Mouse (Mus musculus) MEL (cell line): ENCODE measurements around the gene Elovl1. TPM values are rescaled to one million over a fixed set of nuclear protein-coding genes. Genes with fewer than 3 reads are reported as not detected.

Experiments
- DNase-seq: peaks from one replicate; pipeline ENCODE4 v3.0.0; 2011; ENCODE audit warnings: low read depth, low spot score
- H3K27ac ChIP-seq: 2 replicates; pipeline ENCODE4 v1.5.1; 2012; ENCODE audit warnings: low read depth, mild to moderate bottlenecking, control low read depth, low read length, moderate library complexity; ENCODE audit not compliant: control insufficient read depth
- H3K27me3 ChIP-seq, 2 experiments: fragments of 150-350 bp in 1 of 2; sonication (generic) in 1 of 2; 2 replicates each; pipeline ENCODE4 v1.6.1; 2012; ENCODE audit warnings: low read length in 2 of 2, mild to moderate bottlenecking in 2 of 2, improper control_type of control experiment in 1 of 2, moderate library complexity in 1 of 2; ENCODE audit not compliant: insufficient read depth in 2 of 2, control insufficient read depth in 1 of 2
- H3K36me3 ChIP-seq, 2 experiments: 2 replicates each; pipeline ENCODE4 v1.6.1; 2012 to 2014; ENCODE audit warnings: low read length in 2 of 2, improper control_type of control experiment in 1 of 2, inconsistent platforms in 1 of 2, mild to moderate bottlenecking in 1 of 2; ENCODE audit not compliant: insufficient read depth in 2 of 2, control insufficient read depth in 1 of 2
- H3K4me1 ChIP-seq, 2 experiments: fragments of 150-350 bp in 1 of 2; sonication (generic) in 1 of 2; 2 replicates each; pipeline ENCODE4 v1.6.1; 2012; ENCODE audit warnings: low read length in 2 of 2, improper control_type of control experiment in 1 of 2, mild to moderate bottlenecking in 1 of 2; ENCODE audit not compliant: insufficient read depth in 2 of 2, control insufficient read depth in 1 of 2
- H3K4me3 ChIP-seq, 2 experiments: fragments of 150-350 bp in 1 of 2; sonication (generic) in 1 of 2; 2 replicates each; pipeline ENCODE4 v1.5.1; 2012; ENCODE audit warnings: low read depth in 2 of 2, low read length in 2 of 2, mild to moderate bottlenecking in 2 of 2, moderate library complexity in 2 of 2, control low read depth in 1 of 2, improper control_type of control experiment in 1 of 2; ENCODE audit not compliant: control insufficient read depth in 1 of 2, insufficient read depth in 1 of 2
- H3K79me2 ChIP-seq: 2 replicates; pipeline ENCODE4 v1.6.1; 2012; ENCODE audit warnings: mild to moderate bottlenecking, low read length, moderate library complexity; ENCODE audit not compliant: control insufficient read depth, poor library complexity, insufficient read depth
- H3K9ac ChIP-seq: 2 replicates; pipeline ENCODE4 v1.6.1; 2012; ENCODE audit warnings: low read depth, mild to moderate bottlenecking, control low read depth, low read length, moderate library complexity; ENCODE audit not compliant: control insufficient read depth, poor library complexity, severe bottlenecking
- H3K9me3 ChIP-seq: fragments of 150-350 bp; sonication (generic); replicated peaks from 2 replicates; pipeline ENCODE4 v1.6.1; 2012; ENCODE audit warnings: mild to moderate bottlenecking, low read length, improper control_type of control experiment, moderate library complexity; ENCODE audit not compliant: insufficient read depth
- BHLHE40 ChIP-seq: IDR thresholded peaks from 2 replicates; pipeline ENCODE4 v1.6.1; 2012; ENCODE audit warnings: low read depth, mild to moderate bottlenecking, inconsistent platforms, low read length, improper control_type of control experiment, borderline replicate concordance
- CHD2 ChIP-seq: IDR thresholded peaks from 2 replicates; pipeline ENCODE4 v1.6.1; 2011; ENCODE audit warnings: low read length, improper control_type of control experiment
- EP300 ChIP-seq, 2 experiments: IDR thresholded peaks; 2 replicates each; pipeline ENCODE4 v1.6.1; 2011; ENCODE audit warnings: improper control_type of control experiment in 2 of 2, low read length in 2 of 2, low read depth in 1 of 2, mild to moderate bottlenecking in 1 of 2
- ETS1 ChIP-seq: IDR thresholded peaks from 2 replicates; pipeline ENCODE4 v1.6.1; 2012; ENCODE audit warnings: low read depth, mild to moderate bottlenecking, inconsistent platforms, low read length, improper control_type of control experiment, moderate library complexity
- GABPA ChIP-seq: IDR thresholded peaks from 2 replicates; pipeline ENCODE4 v1.6.1; 2012; ENCODE audit warnings: low read depth, mild to moderate bottlenecking, inconsistent platforms, low read length, improper control_type of control experiment, moderate library complexity
- GATA1 ChIP-seq: IDR thresholded peaks from 2 replicates; pipeline ENCODE4 v1.6.1; 2011; ENCODE audit warnings: low read depth, low read length, improper control_type of control experiment
- JUND ChIP-seq: IDR thresholded peaks from 2 replicates; pipeline ENCODE4 v1.6.1; 2011; ENCODE audit warnings: low read depth, mild to moderate bottlenecking, improper control_type of control experiment, low read length
- MAZ ChIP-seq: IDR thresholded peaks from 2 replicates; pipeline ENCODE4 v1.6.1; 2012; ENCODE audit warnings: low read depth, mild to moderate bottlenecking, inconsistent platforms, low read length, improper control_type of control experiment
- MEF2A ChIP-seq: IDR thresholded peaks from 2 replicates; pipeline ENCODE4 v1.6.1; 2014; ENCODE audit warnings: low read depth, mild to moderate bottlenecking, inconsistent platforms, low read length, improper control_type of control experiment; ENCODE audit not compliant: poor library complexity, insufficient replicate concordance, severe bottlenecking; ENCODE audit errors: extremely low read depth
- MXI1 ChIP-seq: IDR thresholded peaks from 2 replicates; pipeline ENCODE4 v1.6.1; 2011; ENCODE audit warnings: mild to moderate bottlenecking, low read depth, low read length, improper control_type of control experiment
- MYB ChIP-seq: IDR thresholded peaks from 2 replicates; pipeline ENCODE4 v1.6.1; 2011; ENCODE audit warnings: mild to moderate bottlenecking, low read depth, low read length, improper control_type of control experiment
- MYC ChIP-seq: IDR thresholded peaks from 2 replicates; pipeline ENCODE4 v1.6.1; 2011; ENCODE audit warnings: low read depth, mild to moderate bottlenecking, low read length, improper control_type of control experiment, moderate library complexity
- NRF1 ChIP-seq: IDR thresholded peaks from 2 replicates; pipeline ENCODE4 v1.6.1; 2014; ENCODE audit warnings: low read depth, mild to moderate bottlenecking, inconsistent platforms, low read length, improper control_type of control experiment, moderate library complexity; ENCODE audit not compliant: poor library complexity, insufficient read depth, severe bottlenecking
- POLR2AphosphoS2 ChIP-seq: IDR thresholded peaks from 2 replicates; pipeline ENCODE4 v1.6.1; 2011; ENCODE audit warnings: low read length, improper control_type of control experiment
- RAD21 ChIP-seq: IDR thresholded peaks from 2 replicates; pipeline ENCODE4 v1.6.1; 2011; ENCODE audit warnings: mild to moderate bottlenecking, low read depth, low read length, improper control_type of control experiment
- SIN3A ChIP-seq: IDR thresholded peaks from 2 replicates; pipeline ENCODE4 v1.6.1; 2012; ENCODE audit warnings: low read length, improper control_type of control experiment, inconsistent platforms
- SMC3 ChIP-seq: IDR thresholded peaks from 2 replicates; pipeline ENCODE4 v1.6.1; 2011; ENCODE audit warnings: low read depth, low read length, improper control_type of control experiment
- TAL1 ChIP-seq: IDR thresholded peaks from 2 replicates; pipeline ENCODE4 v1.6.1; 2012; ENCODE audit warnings: mild to moderate bottlenecking, inconsistent platforms, low read length, moderate library complexity, mixed read lengths
- USF2 ChIP-seq, 2 experiments: IDR thresholded peaks; 2 replicates each; pipeline ENCODE4 v1.6.1; 2011 to 2012; ENCODE audit warnings: improper control_type of control experiment in 2 of 2, low read length in 2 of 2, borderline replicate concordance in 1 of 2, inconsistent platforms in 1 of 2, low read depth in 1 of 2, mild to moderate bottlenecking in 1 of 2; ENCODE audit not compliant: insufficient read depth in 1 of 2
- ZMIZ1 ChIP-seq: IDR thresholded peaks from 2 replicates; pipeline ENCODE4 v1.6.1; 2012; ENCODE audit warnings: low read depth, mild to moderate bottlenecking, inconsistent platforms, low read length, improper control_type of control experiment, moderate library complexity
- ZNF384 ChIP-seq: IDR thresholded peaks from 2 replicates; pipeline ENCODE4 v1.6.1; 2012; ENCODE audit warnings: low read depth, mild to moderate bottlenecking, inconsistent platforms, low read length, improper control_type of control experiment
- polyA plus RNA-seq, 2 experiments: library from polyadenylated mRNA; stranded (reverse) in 1 of 2; unstranded in 1 of 2; fragments of >175 nt in 1 of 2; fragments of >200 nt in 1 of 2; gene quantifications; 2 replicates each; pipeline versions ENCODE4 v1.2.1 to v1.2.4; 2012; ENCODE audit warnings: low replicate concordance in 2 of 2, low read depth in 1 of 2; ENCODE audit not compliant: insufficient read length in 2 of 2, insufficient read depth in 1 of 2, missing spikeins in 1 of 2
- total RNA-seq: library from RNA; depleted of rRNA; stranded (reverse); fragments of 300-350 nt; gene quantifications from 2 replicates; pipeline ENCODE4 v1.2.3, GENCODE M21; 2012

Gene Elovl1
- total and polyA plus RNA-seq, 3 experiments: 134 to 391 (median 246) TPM

DNA sequence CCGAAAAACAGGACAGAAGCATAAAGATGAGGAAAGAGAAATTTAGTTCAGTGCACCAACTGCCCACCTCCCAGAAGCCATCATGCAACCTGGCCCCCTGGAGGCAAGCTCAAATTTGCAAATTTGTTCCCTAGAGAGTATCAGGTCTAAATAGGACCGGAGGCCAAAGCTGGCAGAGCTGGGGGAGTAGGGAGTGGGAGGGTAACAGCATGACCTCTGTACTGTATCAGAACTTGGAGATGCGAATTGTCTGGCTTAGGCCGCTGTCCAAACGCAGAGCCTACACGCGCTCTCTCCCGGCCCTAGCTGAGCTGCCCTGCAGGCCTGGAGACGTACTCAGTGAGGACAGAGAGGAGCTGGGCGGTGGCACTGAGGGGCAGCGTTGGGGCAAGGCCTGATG, 37.7 kb upstream of the Elovl1 start:
- no peaks in the 10 kb centered on the region for H3K79me2 ChIP-seq
- H3K27ac ChIP-seq: no peak overlapping the region
- peaks cover 0 to 5% of the 10 kb centered on the region in 2 experiments; a peak in 2 of 4 replicates for H3K36me3 ChIP-seq
- no peak overlapping the region for H3K9ac ChIP-seq
- H3K4me1 ChIP-seq: peaks cover 6 to 7% of the 10 kb centered on the region in 2 experiments
- no peaks in the 10 kb centered on the region for H3K9me3 ChIP-seq
- no peak for TF ChIP-seq MXI1
- TF ChIP-seq CHD2: no peak
- no peak for TF ChIP-seq MEF2A
- no peak for TF ChIP-seq TAL1
- no peak for TF ChIP-seq ETS1
- TF ChIP-seq GABPA: no peak
- TF ChIP-seq SIN3A: no peak
- TF ChIP-seq ZNF384: no peak
- TF ChIP-seq USF2 (IDR thresholded peaks at IDR 0.05; ENCODE audit: borderline replicate concordance in 1 of 2, insufficient read depth in 1 of 2, low read depth in 1 of 2, low read length in 2 of 2): no peak
- TF ChIP-seq NRF1: no peak
- TF ChIP-seq MYB: no peak
- no peak for TF ChIP-seq MYC
- TF ChIP-seq ZMIZ1: no peak
- TF ChIP-seq RAD21: no peak
- no peak for TF ChIP-seq JUND
- no peak for TF ChIP-seq GATA1
- H3K4me3 ChIP-seq: no peak overlapping the region
- no peaks in the 10 kb centered on the region for H3K27me3 ChIP-seq
- no peak for DNase-seq

DNA sequence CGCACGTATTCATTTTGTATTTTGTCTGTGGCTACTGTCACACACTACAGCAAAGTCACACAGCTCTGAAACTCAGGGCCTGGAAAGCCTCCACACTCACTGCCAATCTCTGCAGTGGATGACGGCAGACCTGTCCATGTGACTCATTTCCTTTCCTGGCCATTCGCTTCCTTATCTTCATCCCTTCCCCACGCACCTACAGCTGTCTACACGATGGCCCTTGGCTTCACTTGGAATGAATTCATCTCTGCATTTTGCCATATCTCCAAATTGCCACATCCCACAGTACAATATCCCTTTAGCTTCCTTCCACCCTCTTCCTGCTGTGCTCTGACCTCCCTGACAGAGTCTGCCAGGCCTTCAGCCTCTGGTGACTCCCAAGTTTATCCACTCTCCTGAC, 33.4 kb upstream of the Elovl1 start:
- no peak overlapping the region for H3K9ac ChIP-seq
- no peaks in the 10 kb centered on the region for H3K27me3 ChIP-seq
- H3K4me3 ChIP-seq: no peak overlapping the region
- H3K9me3 ChIP-seq: no peaks in the 10 kb centered on the region
- TF ChIP-seq SIN3A: no peak
- TF ChIP-seq EP300 (IDR thresholded peaks at IDR 0.05; ENCODE audit: low read depth in 1 of 2, low read length in 2 of 2): no peak
- no peak for TF ChIP-seq GATA1
- no peak for TF ChIP-seq BHLHE40
- TF ChIP-seq POLR2AphosphoS2: no peak
- no peak for TF ChIP-seq RAD21
- TF ChIP-seq MAZ: no peak
- TF ChIP-seq ZNF384: no peak
- TF ChIP-seq JUND: no peak
- no peak for TF ChIP-seq SMC3
- no peak for TF ChIP-seq GABPA
- no peak for TF ChIP-seq MYC
- TF ChIP-seq USF2 (IDR thresholded peaks at IDR 0.05; ENCODE audit: borderline replicate concordance in 1 of 2, insufficient read depth in 1 of 2, low read depth in 1 of 2, low read length in 2 of 2): no peak
- TF ChIP-seq, all 39 proteins: peak for 0
- peaks cover 8 to 9% of the 10 kb centered on the region in 2 experiments for H3K4me1 ChIP-seq
- no peak overlapping the region for H3K27ac ChIP-seq
- H3K79me2 ChIP-seq: no peaks in the 10 kb centered on the region
- no peak for DNase-seq
- peaks cover 0 to 12% of the 10 kb centered on the region in 2 experiments; a peak in 3 of 4 replicates for H3K36me3 ChIP-seq
